Mouse (Mus musculus): ENCODE measurements around the gene Veph1. TPM values are rescaled to one million over a fixed set of nuclear protein-coding genes. Genes with fewer than 3 reads are reported as not detected.
"Not testable (repeated sequence)": the region's sequence is repeated elsewhere in the genome, so short reads cannot be mapped to it uniquely, and the experiment has no call there.

Veph1 gene
- polyA plus RNA-seq, 1 experiment from 2014 or later, result 0.05 TPM

GRCm38 (mm10) chr3:66294729-66295128, 1.9 kb downstream of the Veph1 start:
- Histone ChIP-seq H3K4me2 (no peak overlapping the region), H3K36me3 (no peaks in the 10 kb centered on the region), H3K27me3 (replicated peaks) (no peaks in the 10 kb centered on the region), H3K9ac (no peak overlapping the region), H3K4me3 (no peak overlapping the region), H3K27ac (no peak overlapping the region), H3K4me1 (no peaks in the 10 kb centered on the region), H3K9me3 (replicated peaks) (no peaks in the 10 kb centered on the region)
- 78% methylated on average over 3 of the region's 3 CpGs for WGBS (ENCODE audit: insufficient replicate concordance)
- no peak for ATAC-seq

- Histone ChIP-seq H3K27ac (no peak overlapping the region), H3K4me3 (peak overlapping the region; percentile 13; the same call in 1 of the 2 replicates), H3K27me3 (replicated peaks) (no peaks in the 10 kb centered on the region), H3K9me3 (replicated peaks) (no peaks in the 10 kb centered on the region), H3K9ac (no peak overlapping the region), H3K4me2 (peak overlapping the region; percentile 47), H3K4me1 (no peaks in the 10 kb centered on the region), H3K36me3 (no peaks in the 10 kb centered on the region)
- WGBS (ENCODE audit: insufficient replicate concordance), result 14% methylated on average over 20 of the region's 20 CpGs
- ATAC-seq, result no peak
Measured at GRCm38 (mm10) chr3:66292356-66292946, 4.2 kb downstream of the Veph1 start.

- Histone ChIP-seq H3K4me2 (no peak overlapping the region), H3K36me3 (no peaks in the 10 kb centered on the region), H3K27ac (no peak overlapping the region), H3K27me3 (replicated peaks) (no peaks in the 10 kb centered on the region), H3K9ac (no peak overlapping the region), H3K9me3 (replicated peaks) (no peaks in the 10 kb centered on the region), H3K4me1 (no peaks in the 10 kb centered on the region), H3K4me3 (no peak overlapping the region)
- WGBS (ENCODE audit: insufficient replicate concordance), result 59% methylated on average over 4 of the region's 4 CpGs
- ATAC-seq, result no peak
Measured at GRCm38 (mm10) chr3:66263270-66263669, 33.4 kb downstream of the Veph1 start.

GRCm38 (mm10) chr3:66262319-66262718, 34.3 kb downstream of the Veph1 start:
- no peaks in the 10 kb centered on the region for H3K4me1 ChIP-seq
- no peak overlapping the region for H3K4me2 ChIP-seq
- no peaks in the 10 kb centered on the region for H3K27me3 ChIP-seq (replicated peaks)
- H3K27ac ChIP-seq, result no peak overlapping the region
- 23% methylated on average over 5 of the region's 5 CpGs for WGBS (ENCODE audit: insufficient replicate concordance)
- H3K36me3 ChIP-seq, result no peaks in the 10 kb centered on the region
- no peak for ATAC-seq
- no peaks in the 10 kb centered on the region for H3K9me3 ChIP-seq (replicated peaks)
- H3K9ac ChIP-seq, result no peak overlapping the region
- H3K4me3 ChIP-seq, result no peak overlapping the region

- no peaks in the 10 kb centered on the region for H3K4me1 ChIP-seq
- no peak overlapping the region for H3K4me3 ChIP-seq
- no peak overlapping the region for H3K9ac ChIP-seq
- H3K36me3 ChIP-seq, result no peaks in the 10 kb centered on the region
- no peak overlapping the region for H3K27ac ChIP-seq
- no peak overlapping the region for H3K4me2 ChIP-seq
- 67% methylated on average over 9 of the region's 9 CpGs for WGBS (ENCODE audit: insufficient replicate concordance)
- H3K9me3 ChIP-seq (replicated peaks), result no peaks in the 10 kb centered on the region
- no peak for ATAC-seq
- H3K27me3 ChIP-seq (replicated peaks), result no peaks in the 10 kb centered on the region
Measured at GRCm38 (mm10) chr3:66254504-66255105, 42.0 kb downstream of the Veph1 start.

GRCm38 (mm10) chr3:66251842-66252241, 44.8 kb downstream of the Veph1 start:
- no peak for ATAC-seq
- Histone ChIP-seq H3K27me3 (replicated peaks) (no peaks in the 10 kb centered on the region), H3K27ac (no peak overlapping the region), H3K4me3 (no peak overlapping the region), H3K9ac (no peak overlapping the region), H3K4me1 (no peaks in the 10 kb centered on the region), H3K4me2 (no peak overlapping the region), H3K36me3 (no peaks in the 10 kb centered on the region), H3K9me3 (replicated peaks) (no peaks in the 10 kb centered on the region)
- 76% methylated on average over 7 of the region's 7 CpGs for WGBS (ENCODE audit: insufficient replicate concordance)

- no peaks in the 10 kb centered on the region for H3K9me3 ChIP-seq (replicated peaks)
- no peak overlapping the region for H3K27ac ChIP-seq
- H3K4me3 ChIP-seq, result no peak overlapping the region
- no peak overlapping the region for H3K9ac ChIP-seq
- no peaks in the 10 kb centered on the region for H3K36me3 ChIP-seq
- H3K4me1 ChIP-seq, result no peaks in the 10 kb centered on the region
- H3K4me2 ChIP-seq, result no peak overlapping the region
- H3K27me3 ChIP-seq (replicated peaks), result no peaks in the 10 kb centered on the region
- no peak for ATAC-seq
Measured at GRCm38 (mm10) chr3:66240476-66240875, 56.2 kb downstream of the Veph1 start.

GRCm38 (mm10) chr3:66236234-66236871, 60.3 kb downstream of the Veph1 start:
- H3K4me1 ChIP-seq; H3K4me3 ChIP-seq; H3K27ac ChIP-seq; H3K9me3 ChIP-seq (replicated peaks); ATAC-seq; H3K27me3 ChIP-seq (replicated peaks); H3K9ac ChIP-seq; H3K4me2 ChIP-seq; H3K36me3 ChIP-seq: not testable (repeated sequence)
- WGBS (ENCODE audit: insufficient replicate concordance), result 38% methylated on average over 4 of the region's 4 CpGs

GRCm38 (mm10) chr3:66224931-66225537, 71.6 kb downstream of the Veph1 start:
- Histone ChIP-seq H3K4me2 (no peak overlapping the region), H3K9ac (no peak overlapping the region), H3K36me3 (no peaks in the 10 kb centered on the region), H3K9me3 (replicated peaks) (no peaks in the 10 kb centered on the region), H3K4me1 (no peaks in the 10 kb centered on the region), H3K4me3 (no peak overlapping the region), H3K27ac (no peak overlapping the region), H3K27me3 (replicated peaks) (peaks cover 26% of the 10 kb centered on the region)
- 74% methylated on average over 15 of the region's 15 CpGs for WGBS (ENCODE audit: insufficient replicate concordance)
- no peak for ATAC-seq

- WGBS (ENCODE audit: insufficient replicate concordance), result 5% methylated on average over 11 of the region's 11 CpGs
- Histone ChIP-seq H3K36me3 (no peaks in the 10 kb centered on the region), H3K27me3 (replicated peaks) (peaks cover 32% of the 10 kb centered on the region), H3K9me3 (replicated peaks) (no peaks in the 10 kb centered on the region), H3K4me3 (peak overlapping the region; percentile 48), H3K4me1 (no peaks in the 10 kb centered on the region), H3K4me2 (peak overlapping the region; percentile 70), H3K27ac (no peak overlapping the region), H3K9ac (no peak overlapping the region)
- ATAC-seq, result no peak
Measured at GRCm38 (mm10) chr3:66221243-66221611, 75.4 kb downstream of the Veph1 start.

GRCm38 (mm10) chr3:66220554-66221242, 75.9 kb downstream of the Veph1 start:
- H3K4me1 ChIP-seq, result no peaks in the 10 kb centered on the region
- H3K27ac ChIP-seq, result no peak overlapping the region
- no peaks in the 10 kb centered on the region for H3K9me3 ChIP-seq (replicated peaks)
- under 1% methylated on average over 53 of the region's 54 CpGs for WGBS (ENCODE audit: insufficient replicate concordance)
- peaks cover 32% of the 10 kb centered on the region for H3K27me3 ChIP-seq (replicated peaks)
- ATAC-seq, result peak; percentile 46; the same call in 1 of the 2 replicates
- H3K4me2 ChIP-seq, result peak overlapping the region; percentile 70
- H3K9ac ChIP-seq, result peak overlapping the region; percentile 17; the same call in 1 of the 2 replicates
- no peaks in the 10 kb centered on the region for H3K36me3 ChIP-seq
- H3K4me3 ChIP-seq, result peak overlapping the region; percentile 48

All from liver, embryonic 12.5 days (tissue).